Mouse (Mus musculus) embryonic stem cell, embryonic (primary cell): ENCODE results near the gene March10.

Experiments used
- CTCF ChIA-PET, 4 experiments: fragments of 300-600 bp in 2 of 4; fragments of 350-600 bp in 2 of 4; sonication (Branson Sonifier 250); formaldehyde crosslinking; loops; one replicate each; lab custom pipeline; 2022; ENCODE audit warnings: inconsistent platforms in 2 of 4; lab: Charles Lee
- POLR2A ChIA-PET, 4 experiments: fragments of 300-600 bp in 2 of 4; fragments of 350-600 bp in 2 of 4; sonication (Branson Sonifier 250); formaldehyde crosslinking; loops; one replicate each; lab custom pipeline; 2022; ENCODE audit warnings: antibody characterized with exemption in 4 of 4, inconsistent platforms in 1 of 4; lab: Charles Lee

Gene March10

DNA sequence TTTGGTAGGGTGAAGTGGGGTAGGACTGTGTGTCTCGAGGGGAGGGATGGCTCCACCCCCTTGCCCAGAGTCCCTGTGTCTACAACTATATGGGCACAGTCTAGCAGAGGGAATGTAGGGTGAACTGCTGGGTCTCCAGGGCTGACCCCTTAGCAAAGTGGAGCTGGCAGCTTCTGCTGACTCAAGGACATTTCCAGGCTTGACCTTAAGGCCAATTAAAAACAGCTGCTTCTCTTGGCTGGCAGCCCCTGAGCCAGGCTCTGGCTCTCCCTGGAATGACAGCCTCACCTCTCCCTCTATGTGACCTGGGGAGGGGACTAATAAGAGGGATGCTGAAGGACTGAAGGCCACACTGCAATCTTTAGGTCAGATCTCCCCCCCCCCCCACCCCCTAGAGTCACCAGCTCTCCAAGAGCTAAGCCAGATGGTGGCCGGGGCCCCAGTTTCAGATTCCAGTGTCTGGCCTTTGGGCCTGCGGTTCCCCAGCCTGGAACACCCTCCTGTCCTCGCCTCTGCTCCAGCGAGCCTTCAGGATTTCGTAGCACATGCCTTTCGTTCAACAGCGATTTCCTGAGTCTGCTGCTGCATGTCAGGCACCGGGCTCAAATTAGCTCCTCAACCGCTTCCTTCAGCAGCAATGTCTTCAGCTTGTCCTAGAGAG, 143.4 kb downstream of the March10 start:
- CTCF ChIA-PET, result no interaction called here
- POLR2A ChIA-PET, result interaction anchor here in 3 of 4 experiments (0.6 to 1.5 kb wide), 5 partner anchors 15 to 104 kb away, joined by 3 to 6 read pairs (median 3); no protein-coding TSS in a partner anchor

GRCm38 (mm10) chr11:105312311-105312942, 144.1 kb downstream of the March10 start:
- POLR2A ChIA-PET, result interaction anchor here in 1 of 4 experiments (1.2 to 1.5 kb wide), 2 partner anchors 14 to 26 kb away, joined by 3 read pairs; no protein-coding TSS in a partner anchor

GRCm38 (mm10) chr11:105311291-105311975, 145.1 kb downstream of the March10 start:
- POLR2A ChIA-PET, result no interaction called here
- CTCF ChIA-PET, result interaction anchor here in 1 of 4 experiments (0.9 kb wide), 1 partner anchor 281 kb away, joined by 4 read pairs; no protein-coding TSS in a partner anchor

More at GRCm38 (mm10) chr11:105312311-105312942, 144.1 kb downstream of the March10 start:
- CTCF ChIA-PET, result interaction anchor here in 1 of 4 experiments (0.9 kb wide), 1 partner anchor 280 kb away, joined by 4 read pairs; no protein-coding TSS in a partner anchor
